Mouse (Mus musculus) spleen, adult 2 months (tissue): Measurements from ENCODE around the gene Cdh11. TPM values are rescaled to one million over a fixed set of nuclear protein-coding genes. Genes with fewer than 3 reads are reported as not detected.

Experiments used
- DNase-seq, 2 experiments: peaks; one replicate each; pipeline versions ENCODE4 v3.0.0 to v3.0.0-alpha.2; 2012 to 2021; ENCODE audit warnings: low spot score in 2 of 2, low read depth in 1 of 2
- H3K27ac ChIP-seq: fragments of 200-500 bp; 2 replicates; pipeline ENCODE4 v1.5.1; 2012; ENCODE audit warnings: low read length, inconsistent platforms; ENCODE audit not compliant: insufficient read depth
- H3K27me3 ChIP-seq: fragments of 200-500 bp; 2 replicates; pipeline ENCODE4 v1.6.1; 2012; ENCODE audit warnings: mild to moderate bottlenecking, moderate library complexity, low read length, inconsistent platforms; ENCODE audit not compliant: control insufficient read depth, insufficient read depth
- H3K36me3 ChIP-seq: fragments of 200-500 bp; 2 replicates; pipeline ENCODE4 v1.6.1; 2012; ENCODE audit warnings: mild to moderate bottlenecking, low read length, inconsistent platforms; ENCODE audit not compliant: control insufficient read depth, insufficient read depth
- H3K4me1 ChIP-seq: fragments of 200-500 bp; 2 replicates; pipeline ENCODE4 v1.6.1; 2011; ENCODE audit warnings: inconsistent platforms; ENCODE audit not compliant: control insufficient read depth, insufficient read depth, insufficient read length
- H3K4me3 ChIP-seq: fragments of 200-500 bp; 2 replicates; pipeline ENCODE4 v1.5.1; 2011; ENCODE audit warnings: mild to moderate bottlenecking, inconsistent platforms; ENCODE audit not compliant: insufficient read depth, insufficient read length; ENCODE audit errors: extremely low read depth
- CTCF ChIP-seq: fragments of 200-500 bp; IDR thresholded peaks from 2 replicates; pipeline ENCODE4 v1.5.1; 2011; ENCODE audit warnings: mild to moderate bottlenecking, inconsistent platforms; ENCODE audit not compliant: insufficient read depth, insufficient read length, insufficient replicate concordance; ENCODE audit errors: extremely low read depth
- POLR2A ChIP-seq: fragments of 200-500 bp; IDR thresholded peaks from 2 replicates; pipeline ENCODE4 v1.6.1; 2011; ENCODE audit warnings: low read depth, low read length, inconsistent platforms
- WGBS: fragments of 180-500 bp; shearing (Covaris S2); methylation state at CpG from one replicate; pipeline ENCODE4 v1.1.7; 2018; 5-methylcytosine and 5-hydroxymethylcytosine counted together
- polyA plus RNA-seq: library from polyadenylated mRNA; depleted of rRNA; stranded (reverse); fragments of >200 nt; gene quantifications from 2 replicates; pipeline ENCODE4 v1.2.3, GENCODE M21; 2012; rRNA removed

Cdh11 gene
- 4.6 and 6.7 TPM in 2 replicates for polyA plus RNA-seq

- H3K4me3 ChIP-seq, result peak within 1 kb of the TSS; percentile 33
- TF ChIP-seq POLR2A (no peak), CTCF (no peak)
- H3K27me3 ChIP-seq, result peaks cover 17% of the 10 kb centered on the region
Observed at GRCm38 (mm10) chr8:102785592-102786416, at the start of gene Cdh11. Gene Cdh11 (minus strand): TSS chr8:102785642.

GRCm38 (mm10) chr8:102813959-102814358 is 28.5 kb upstream of the Cdh11 start:
- no peak for DNase-seq
- Histone ChIP-seq H3K4me1 (no peaks in the 10 kb centered on the region), H3K27ac (no peak overlapping the region), H3K27me3 (no peaks in the 10 kb centered on the region), H3K4me3 (no peak overlapping the region), H3K36me3 (no peaks in the 10 kb centered on the region)
- TF ChIP-seq CTCF (no peak), POLR2A (no peak)
- 89% methylated on average over 5 of the region's 5 CpGs for WGBS

More at GRCm38 (mm10) chr8:102785592-102786416, at the start of gene Cdh11:
- no peaks in the 10 kb centered on the region for H3K36me3 ChIP-seq
- peak within 1 kb of the TSS; percentile 55; the same call in 1 of the 2 replicates for H3K27ac ChIP-seq
- 10% methylated on average over 23 of the region's 23 CpGs for WGBS
- no peak for DNase-seq
- H3K4me1 ChIP-seq, result no peaks in the 10 kb centered on the region

- 24% methylated on average over 4 of the region's 4 CpGs for WGBS
- Histone ChIP-seq H3K27me3 (peaks cover 5% of the 10 kb centered on the region; the same call in 1 of the 2 replicates), H3K4me1 (no peaks in the 10 kb centered on the region), H3K36me3 (no peaks in the 10 kb centered on the region), H3K27ac (no peak overlapping the region), H3K4me3 (no peak overlapping the region)
- TF ChIP-seq POLR2A (no peak), CTCF (no peak)
- no peak for DNase-seq
Observed at GRCm38 (mm10) chr8:102790303-102790702, 4.9 kb upstream of the Cdh11 start.

- Histone ChIP-seq H3K27ac (no peak overlapping the region), H3K36me3 (no peaks in the 10 kb centered on the region), H3K4me3 (no peak overlapping the region), H3K4me1 (no peaks in the 10 kb centered on the region), H3K27me3 (peaks cover 17% of the 10 kb centered on the region)
- WGBS, result 8% methylated on average over 31 of the region's 31 CpGs
- no peak for TF ChIP-seq POLR2A
- no peak for TF ChIP-seq CTCF
- no peak for DNase-seq
Observed at GRCm38 (mm10) chr8:102786467-102787360, 1.3 kb upstream of the Cdh11 start.

- DNase-seq, result no peak
- no peak for TF ChIP-seq CTCF
- TF ChIP-seq POLR2A, result no peak
- Histone ChIP-seq H3K27ac (peak overlapping the region; percentile 55; the same call in 1 of the 2 replicates), H3K4me1 (no peaks in the 10 kb centered on the region), H3K4me3 (peak overlapping the region; percentile 27; the same call in 1 of the 2 replicates), H3K36me3 (no peaks in the 10 kb centered on the region), H3K27me3 (peaks cover 17% of the 10 kb centered on the region)
- WGBS, result 2% methylated on average over 49 of the region's 55 CpGs
Observed at GRCm38 (mm10) chr8:102784835-102785455, 497 bp downstream of the Cdh11 start.

GRCm38 (mm10) chr8:102783821-102784591 is 1.4 kb downstream of the Cdh11 start:
- H3K4me1 ChIP-seq, result no peaks in the 10 kb centered on the region
- 4% methylated on average over 42 of the region's 42 CpGs for WGBS
- H3K27me3 ChIP-seq, result peaks cover 17% of the 10 kb centered on the region
- peak overlapping the region; percentile 33 for H3K4me3 ChIP-seq
- no peak for TF ChIP-seq POLR2A
- no peak for TF ChIP-seq CTCF
- no peak for DNase-seq
- H3K27ac ChIP-seq, result peak overlapping the region; percentile 55
- no peaks in the 10 kb centered on the region for H3K36me3 ChIP-seq
